Mouse (Mus musculus): ENCODE measurements around the gene Bbox1. TPM values are rescaled to one million over a fixed set of nuclear protein-coding genes. Genes with fewer than 3 reads are reported as not detected.

Bbox1 gene
- not detected in 2 replicates for polyA plus RNA-seq (2012; ENCODE audit: low replicate concordance)

GRCm38 (mm10) chr2:110314509-110315155 is at the start of gene Bbox1:
Gene Bbox1, minus strand, starts transcription at chr2:110314560.

GRCm38 (mm10) chr2:110362432-110363283 is 48.3 kb upstream of the Bbox1 start, which contains the start of gene Fibin:
Gene Fibin, minus strand, starts transcription at chr2:110363183.

Other genes starting within 250 kb of the Bbox1 start
- not detected in 2 replicates for gene Fibin, start 48.6 kb upstream of the Bbox1 start, polyA plus RNA-seq (2012; ENCODE audit: low replicate concordance)